In the genomic region with DNA sequence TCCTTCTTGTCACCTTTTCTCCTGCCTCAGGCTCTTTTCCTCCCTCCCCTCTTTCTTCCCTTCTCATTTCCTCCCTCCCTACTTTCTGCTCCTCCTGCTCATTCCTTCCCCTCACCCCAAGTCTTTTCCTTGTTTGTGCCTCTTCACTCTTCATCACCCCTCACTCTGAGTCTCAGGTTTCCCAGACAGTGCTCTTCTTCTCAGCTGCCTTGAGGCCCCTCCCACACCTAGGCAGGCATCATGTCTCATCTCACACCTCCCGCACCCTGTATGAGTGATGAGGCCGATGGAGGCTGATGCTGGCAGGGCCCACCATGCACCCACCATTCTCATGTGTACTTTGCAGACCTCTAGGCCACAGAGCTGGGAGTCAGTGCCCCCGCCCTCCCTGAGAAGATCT, we compare ENCODE assay signal across 28 mouse cellular contexts. TPM values are rescaled to one million over a fixed set of nuclear protein-coding genes. Genes with fewer than 3 reads are reported as not detected.
DNase-seq lines count a peak whose midpoint lies in the region; ATAC-seq and TF ChIP-seq lines count a peak whose summit lies in the region.
"Had no signal": no experiment of that assay in that cellular context is flagged by ENCODE, and none has a peak within 500 bp of the region (broad histone marks: within the 10 kb centered on the region; RNA-seq: fewer than 3 reads in every experiment).

No protein-coding gene starts in this region.

- intact Hi-C loops in gastrocnemius, adult 2 months (cut with DNase I): no loop called here

- no peak overlapping the region for H3K27ac ChIP-seq in embryonic facial prominence, embryonic 14.5 days (replicated peaks; ENCODE audit: low read depth, low read length)
- H3K27ac ChIP-seq in embryonic facial prominence, embryonic 10.5 days (replicated peaks): no peak overlapping the region
- no peak overlapping the region for H3K27ac ChIP-seq in gastrocnemius, adult 2 months
- no peak overlapping the region for H3K27ac ChIP-seq in kidney, embryonic 14.5 days (ENCODE audit: low read depth, low read length)
- H3K27ac ChIP-seq in kidney, postnatal 0 days: no peak overlapping the region
- no peak overlapping the region for H3K27ac ChIP-seq in kidney, embryonic 16.5 days (ENCODE audit: low read length)
- H3K27ac ChIP-seq: embryonic facial prominence, embryonic 13.5 days; forebrain, embryonic 12.5 days had no signal

- WGBS in embryonic facial prominence, embryonic 14.5 days: 60% methylated on average over 3 of the region's 3 CpGs
- 83% methylated on average over 3 of the region's 3 CpGs for WGBS in embryonic facial prominence, embryonic 10.5 days
- 42% methylated on average over 3 of the region's 3 CpGs for WGBS in kidney, embryonic 14.5 days
- WGBS in kidney, postnatal 0 days: 55% methylated on average over 3 of the region's 3 CpGs
- WGBS in kidney, embryonic 16.5 days: 44% methylated on average over 3 of the region's 3 CpGs

- no peak for TF ChIP-seq CTCF in gastrocnemius, adult 2 months (IDR thresholded peaks at IDR 0.05)
- no peak for TF ChIP-seq CTCF in kidney, postnatal 0 days (IDR thresholded peaks at IDR 0.05; ENCODE audit: low read depth)

- H3K27me3 ChIP-seq in embryonic facial prominence, embryonic 14.5 days (replicated peaks; ENCODE audit: control insufficient read depth, insufficient read depth, low read length): no peaks in the 10 kb centered on the region
- no peaks in the 10 kb centered on the region for H3K27me3 ChIP-seq in embryonic facial prominence, embryonic 10.5 days (replicated peaks; ENCODE audit: low read depth, poor library complexity, severe bottlenecking)
- H3K27me3 ChIP-seq in kidney, embryonic 14.5 days (ENCODE audit: control insufficient read depth, insufficient read depth, low read length): no peaks in the 10 kb centered on the region
- H3K27me3 ChIP-seq in kidney, postnatal 0 days (ENCODE audit: insufficient read depth, low read length): no peaks in the 10 kb centered on the region
- no peaks in the 10 kb centered on the region for H3K27me3 ChIP-seq in kidney, embryonic 16.5 days (ENCODE audit: insufficient read depth, low read length)
- H3K27me3 ChIP-seq: embryonic facial prominence, embryonic 13.5 days; forebrain, embryonic 12.5 days; Patski had no signal

- H3K4me3 ChIP-seq in embryonic facial prominence, embryonic 14.5 days (ENCODE audit: low read depth, low read length): no peak overlapping the region
- H3K4me3 ChIP-seq in embryonic facial prominence, embryonic 10.5 days: no peak overlapping the region
- H3K4me3 ChIP-seq in gastrocnemius, adult 2 months: no peak overlapping the region
- no peak overlapping the region for H3K4me3 ChIP-seq in kidney, embryonic 14.5 days (ENCODE audit: low read length)
- no peak overlapping the region for H3K4me3 ChIP-seq in kidney, postnatal 0 days (replicated peaks; ENCODE audit: low read depth, low read length)
- no peak overlapping the region for H3K4me3 ChIP-seq in kidney, embryonic 16.5 days (ENCODE audit: low read length)
- H3K4me3 ChIP-seq: embryonic facial prominence, embryonic 13.5 days; forebrain, embryonic 12.5 days had no signal

- H3K9ac ChIP-seq in embryonic facial prominence, embryonic 14.5 days (ENCODE audit: low read depth, low read length): no peak overlapping the region
- H3K9ac ChIP-seq in kidney, embryonic 14.5 days (ENCODE audit: low read depth, low read length): no peak overlapping the region
- H3K9ac ChIP-seq in kidney, postnatal 0 days (ENCODE audit: low read depth, low read length): no peak overlapping the region
- H3K9ac ChIP-seq in kidney, embryonic 16.5 days (replicated peaks; ENCODE audit: low read length): no peak overlapping the region
- H3K9ac ChIP-seq: embryonic facial prominence, embryonic 13.5 days; forebrain, embryonic 12.5 days; forebrain, postnatal 0 days had no signal

- H3K4me1 ChIP-seq in embryonic facial prominence, embryonic 14.5 days (ENCODE audit: control insufficient read depth, insufficient read depth, low read length): no peaks in the 10 kb centered on the region
- H3K4me1 ChIP-seq in embryonic facial prominence, embryonic 10.5 days: peaks cover 6% of the 10 kb centered on the region; the same call in 1 of the 2 replicates
- 0 out of 2 replicates have a peak, but pooled peaks cover 3% of the 10 kb centered on the region for H3K4me1 ChIP-seq in kidney, embryonic 14.5 days (ENCODE audit: control insufficient read depth, insufficient read depth, low read length)
- H3K4me1 ChIP-seq in kidney, postnatal 0 days (replicated peaks; ENCODE audit: insufficient read depth, low read length): no peaks in the 10 kb centered on the region
- peaks cover 10% of the 10 kb centered on the region; the same call in 1 of the 2 replicates for H3K4me1 ChIP-seq in kidney, embryonic 16.5 days (ENCODE audit: insufficient read depth, low read length)
- H3K4me1 ChIP-seq: embryonic facial prominence, embryonic 13.5 days; forebrain, embryonic 12.5 days had no signal

- H3K4me2 ChIP-seq in embryonic facial prominence, embryonic 14.5 days (ENCODE audit: low read depth, low read length): no peak overlapping the region
- H3K4me2 ChIP-seq in kidney, embryonic 14.5 days (replicated peaks; ENCODE audit: low read depth, low read length): no peak overlapping the region
- no peak overlapping the region for H3K4me2 ChIP-seq in kidney, postnatal 0 days (ENCODE audit: low read length)
- H3K4me2 ChIP-seq in kidney, embryonic 16.5 days (replicated peaks; ENCODE audit: low read depth, low read length): no peak overlapping the region
- H3K4me2 ChIP-seq: embryonic facial prominence, embryonic 13.5 days; forebrain, embryonic 12.5 days had no signal

- H3K36me3 ChIP-seq in embryonic facial prominence, embryonic 14.5 days (ENCODE audit: control insufficient read depth, insufficient read depth, low read length): no peaks in the 10 kb centered on the region
- H3K36me3 ChIP-seq in embryonic facial prominence, embryonic 10.5 days (replicated peaks): no peaks in the 10 kb centered on the region
- no peaks in the 10 kb centered on the region for H3K36me3 ChIP-seq in kidney, embryonic 14.5 days (ENCODE audit: control insufficient read depth, insufficient read depth, low read length)
- H3K36me3 ChIP-seq in kidney, postnatal 0 days (ENCODE audit: insufficient read depth, low read length): no peaks in the 10 kb centered on the region
- no peaks in the 10 kb centered on the region for H3K36me3 ChIP-seq in kidney, embryonic 16.5 days (ENCODE audit: insufficient read depth, low read length)
- H3K36me3 ChIP-seq: embryonic facial prominence, embryonic 13.5 days; forebrain, embryonic 12.5 days; G1E had no signal

- ATAC-seq in embryonic facial prominence, embryonic 14.5 days (ENCODE audit: low read depth): peak; percentile 41; the same call in 1 of the 2 replicates
- peak; percentile 76; the same call in 1 of the 2 replicates for ATAC-seq in kidney, embryonic 14.5 days (ENCODE audit: low FRiP score, low TSS enrichment)
- ATAC-seq in kidney, postnatal 0 days (replicated peaks; ENCODE audit: low FRiP score, low read depth): no peak; the same call in 1 of the 2 replicates
- ATAC-seq in kidney, embryonic 16.5 days (ENCODE audit: low FRiP score, low TSS enrichment): no peak; the same call in 1 of the 2 replicates
- ATAC-seq: activated CD4-positive, CD25-positive, alpha-beta regulatory T cell, adult 4 months; CD4-positive, CD25-positive, alpha-beta regulatory T cell, adult 4 months; forebrain, embryonic 14.5 days; forebrain, postnatal 0 days; Patski had no signal

- no peaks in the 10 kb centered on the region for H3K9me3 ChIP-seq in embryonic facial prominence, embryonic 14.5 days (ENCODE audit: control insufficient read depth, low read length)
- H3K9me3 ChIP-seq in embryonic facial prominence, embryonic 10.5 days: no peaks in the 10 kb centered on the region
- 0 out of 2 replicates have a peak, but pooled peaks cover 2% of the 10 kb centered on the region for H3K9me3 ChIP-seq in kidney, embryonic 14.5 days (ENCODE audit: control insufficient read depth, low read length)
- H3K9me3 ChIP-seq in kidney, postnatal 0 days (replicated peaks; ENCODE audit: low read length): no peaks in the 10 kb centered on the region
- 0 out of 2 replicates have a peak, but pooled peaks cover 4% of the 10 kb centered on the region for H3K9me3 ChIP-seq in kidney, embryonic 16.5 days (ENCODE audit: low read length)
- H3K9me3 ChIP-seq: G1E had no signal

- DNase-seq in embryonic facial prominence, embryonic 14.5 days (ENCODE audit: low spot score): no peak
- DNase-seq in embryonic facial prominence, embryonic 10.5 days (ENCODE audit: low spot score): no peak
- DNase-seq in gastrocnemius, adult 2 months: peak; percentile 10
- DNase-seq in gastrocnemius, adult 8-10 months (ENCODE audit: low spot score in 2 of 2): no peak
- DNase-seq in kidney, postnatal 36 days: no peak
- peak; percentile 22 for DNase-seq in kidney, postnatal 0 days (ENCODE audit: low spot score)
- DNase-seq: adrenal gland, adult 8-10 months; adrenal gland, postnatal 14 days; adrenal gland, postnatal 36 days; B cell, adult 2 months; cerebellum, adult 11-12 months; cerebellum, adult 2 months; cerebellum, adult 9-10 months; cerebellum, postnatal 10 days; cerebellum, postnatal 25 days; forebrain, postnatal 0 days had no signal

RNA-seq across cellular contexts. Expression of gene Kcnk16, which starts 25.8 kb away (rescaled TPM):
- polyA plus RNA-seq in embryonic facial prominence, embryonic 14.5 days (2014; fragmentation: Nextera tagmentation; extraction: Ambion mirVana): 0.47 and 0.54 TPM in 2 replicates
- 0.32 TPM in 1 of 2 replicates, not detected in the other for polyA plus RNA-seq in embryonic facial prominence, embryonic 10.5 days (2016; fragmentation: Nextera tagmentation; extraction: Ambion mirVana)
- total RNA-seq in gastrocnemius, adult 2 months (2021): not detected
- total RNA-seq in gastrocnemius, adult 8-10 months (2022): not detected
- polyA plus RNA-seq in kidney, embryonic 14.5 days (2014; fragmentation: Nextera tagmentation; extraction: Ambion mirVana): not detected in 2 replicates
- not detected in 2 replicates for polyA plus RNA-seq in kidney, postnatal 0 days (2015; fragmentation: Nextera tagmentation; extraction: Ambion mirVana)
- polyA plus RNA-seq in kidney, embryonic 16.5 days (2015; fragmentation: Nextera tagmentation; extraction: Ambion mirVana): not detected in 2 replicates
- total RNA-seq: adrenal gland, adult 18-20 months; adrenal gland, adult 8-10 months; adrenal gland, postnatal 14 days; adrenal gland, postnatal 36 days; CH12.LX; forebrain, postnatal 0 days had no signal
- polyA plus RNA-seq: activated CD4-positive, CD25-positive, alpha-beta regulatory T cell, adult 4 months; CD4-positive, CD25-positive, alpha-beta regulatory T cell, adult 4 months; cerebellum, adult 2 months; cortical plate, adult 2 months; embryonic facial prominence, embryonic 13.5 days; forebrain, embryonic 12.5 days; forebrain, embryonic 14.5 days; forebrain, postnatal 0 days; G1E; Patski had no signal

RNA-seq across cellular contexts. Expression of gene Nudt13, which starts 51.3 kb away (rescaled TPM):
- 11.0 and 13.1 TPM in 2 replicates for polyA plus RNA-seq in embryonic facial prominence, embryonic 14.5 days (2014; fragmentation: Nextera tagmentation; extraction: Ambion mirVana)
- 13.1 and 14.2 TPM in 2 replicates for polyA plus RNA-seq in embryonic facial prominence, embryonic 10.5 days (2016; fragmentation: Nextera tagmentation; extraction: Ambion mirVana)
- 10 to 100 TPM; 26.9 to 32.3 TPM for total RNA-seq in gastrocnemius, adult 2 months (2021)
- 10 to 100 TPM; 27.8 to 32.6 (median 28.4) TPM for total RNA-seq in gastrocnemius, adult 8-10 months (2022)
- 13.1 and 18.4 TPM in 2 replicates for polyA plus RNA-seq in kidney, embryonic 14.5 days (2014; fragmentation: Nextera tagmentation; extraction: Ambion mirVana)
- polyA plus RNA-seq in kidney, postnatal 0 days (2015; fragmentation: Nextera tagmentation; extraction: Ambion mirVana): 10.9 and 14.1 TPM in 2 replicates
- polyA plus RNA-seq in kidney, embryonic 16.5 days (2015; fragmentation: Nextera tagmentation; extraction: Ambion mirVana): 13.9 and 21.0 TPM in 2 replicates

Comparison
In these comparisons a context has a peak if more than half of its experiments do, and no peak if none do; other contexts are left out.
1. ATAC-seq: peak in embryonic facial prominence, embryonic 14.5 days (single experiment) and kidney, embryonic 14.5 days (single experiment); none in kidney, postnatal 0 days (single experiment) and kidney, embryonic 16.5 days (single experiment).
2. DNase-seq: peak in gastrocnemius, adult 2 months (single experiment) and kidney, postnatal 0 days (single experiment); none in embryonic facial prominence, embryonic 14.5 days (single experiment), embryonic facial prominence, embryonic 10.5 days (single experiment), gastrocnemius, adult 8-10 months (0 of 2) and kidney, postnatal 36 days (0 of 2).